Mouse (Mus musculus): ENCODE measurements around the gene Gsc.

Gene Gsc

DNA sequence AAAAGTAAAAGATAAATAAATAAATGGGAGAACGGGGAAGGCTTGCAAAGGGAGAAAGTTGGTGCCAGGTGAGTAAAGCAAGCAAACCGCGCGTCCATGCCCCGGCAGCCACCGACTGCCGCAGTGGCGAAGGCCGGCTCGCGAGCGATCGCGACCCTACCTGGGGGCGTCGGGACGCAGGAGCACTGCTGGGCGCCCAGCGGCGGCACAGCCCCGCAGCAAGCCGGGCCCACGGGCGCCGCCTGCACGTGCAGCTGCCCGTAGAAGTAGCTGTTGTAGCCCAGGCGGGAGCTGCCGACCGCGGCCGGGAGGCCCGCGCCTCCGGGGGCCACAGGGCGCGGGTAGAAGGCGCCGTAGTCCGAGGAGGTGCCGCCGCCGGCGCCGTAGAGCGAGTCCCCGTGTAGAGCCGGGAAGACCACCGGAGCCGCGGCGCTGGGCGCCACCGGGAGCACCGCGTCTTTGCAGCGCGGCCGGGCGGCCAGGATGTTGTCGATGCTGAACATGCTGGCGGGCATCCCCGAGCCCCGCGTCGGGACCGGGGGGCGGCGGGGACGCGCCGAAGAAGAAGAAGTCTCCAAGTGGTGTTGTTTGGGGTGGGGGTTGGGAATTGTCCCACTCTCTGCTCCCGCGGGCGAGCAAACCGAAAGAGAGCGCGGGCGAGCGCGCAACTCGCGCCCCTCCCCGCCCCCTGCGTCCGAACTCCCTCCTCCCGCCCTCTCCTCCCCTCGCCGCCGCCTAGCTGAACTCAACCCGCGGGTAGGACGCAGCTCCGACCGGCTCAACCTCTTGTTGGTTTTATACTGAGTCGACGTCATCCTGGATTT lies at the start of gene Gsc:
Gene Gsc, minus strand, starts transcription at position 730 of the 824 bp plus-strand sequence.
- DNase-seq (ENCODE audit: low spot score in 2 of 2): no peak

DNA sequence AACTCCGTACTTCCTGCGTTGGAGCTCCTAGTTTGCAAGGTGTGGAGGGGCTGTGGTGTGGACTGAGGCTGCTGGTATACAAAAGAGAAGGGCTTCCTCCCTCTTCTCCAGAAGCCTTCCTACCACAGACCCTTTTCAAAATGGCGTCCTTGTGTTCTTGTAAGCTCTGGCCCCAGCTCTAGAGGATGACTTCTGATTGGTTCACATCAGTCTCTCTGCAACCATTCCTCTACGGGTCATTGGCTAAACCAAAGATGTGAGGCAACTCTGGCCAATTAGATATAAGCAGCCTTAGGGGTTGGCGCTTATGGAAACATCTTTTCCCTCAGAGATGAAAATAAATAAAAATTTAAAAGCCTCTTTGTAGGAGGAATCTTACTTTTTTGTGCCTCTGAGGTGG lies 46.6 kb upstream of the Gsc start:
- DNase-seq (ENCODE audit: low spot score in 2 of 2): no peak

DNA sequence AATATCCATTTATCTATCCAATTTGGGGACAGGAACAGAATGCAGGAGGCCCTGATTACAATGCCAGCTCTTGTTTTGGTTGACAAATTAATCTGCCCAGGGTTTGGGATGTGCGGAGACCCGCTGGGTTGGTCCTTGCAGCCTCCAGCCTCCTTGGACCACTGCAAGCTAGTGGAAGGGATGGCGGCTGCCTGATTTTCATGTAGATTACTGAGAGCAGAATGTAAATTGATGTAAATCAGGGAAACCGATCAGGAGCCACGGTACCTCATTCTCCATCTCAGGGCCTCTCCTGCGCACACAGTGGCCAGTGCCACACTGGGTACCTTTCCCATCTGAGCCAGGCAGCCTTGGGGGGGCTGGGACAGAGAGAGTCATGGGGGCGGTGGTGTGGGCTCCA lies 34.8 kb upstream of the Gsc start:
- no peak for DNase-seq (ENCODE audit: low spot score in 2 of 2)

DNA sequence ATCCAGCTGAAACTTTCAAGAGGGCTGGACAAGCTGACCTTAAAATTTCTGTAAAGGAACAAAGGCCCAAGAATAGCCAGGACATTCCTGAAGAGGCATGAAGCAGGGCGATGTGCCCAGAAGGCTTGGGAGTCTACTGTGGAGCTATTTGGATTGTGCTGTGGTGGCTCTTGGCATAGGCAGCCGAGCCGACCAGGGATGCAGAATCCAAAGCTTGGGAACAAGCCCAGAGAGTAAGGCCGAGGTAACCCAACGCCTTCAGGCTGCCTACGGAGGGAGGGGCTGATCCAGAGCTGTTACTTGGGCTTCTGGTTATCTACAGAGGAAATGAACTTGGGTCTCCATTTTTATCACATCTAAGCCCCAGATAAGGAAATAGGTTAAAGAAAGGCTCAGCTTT lies 18.9 kb upstream of the Gsc start:
- DNase-seq (ENCODE audit: low spot score in 2 of 2): no peak

DNA sequence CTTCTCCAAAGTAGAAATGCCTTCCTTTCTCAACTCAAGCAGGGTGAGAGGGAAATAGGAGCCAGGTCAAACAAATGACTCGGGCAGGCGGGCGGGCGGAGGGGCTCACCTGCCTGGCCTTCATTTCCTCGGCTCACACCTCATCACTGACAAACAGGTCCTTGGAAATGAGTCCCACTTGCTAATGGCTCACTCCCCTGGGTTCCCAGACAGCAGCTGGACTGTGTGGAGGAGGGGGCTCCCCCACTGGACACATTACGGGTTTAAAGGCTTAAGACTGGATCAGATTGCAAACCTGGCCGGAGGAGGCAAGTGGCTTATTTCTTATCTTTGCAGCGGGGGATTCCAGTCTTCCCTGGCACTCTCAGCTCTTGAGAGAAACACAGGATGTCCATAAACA lies 13.1 kb upstream of the Gsc start:
- DNase-seq (ENCODE audit: low spot score in 2 of 2): no peak

DNA sequence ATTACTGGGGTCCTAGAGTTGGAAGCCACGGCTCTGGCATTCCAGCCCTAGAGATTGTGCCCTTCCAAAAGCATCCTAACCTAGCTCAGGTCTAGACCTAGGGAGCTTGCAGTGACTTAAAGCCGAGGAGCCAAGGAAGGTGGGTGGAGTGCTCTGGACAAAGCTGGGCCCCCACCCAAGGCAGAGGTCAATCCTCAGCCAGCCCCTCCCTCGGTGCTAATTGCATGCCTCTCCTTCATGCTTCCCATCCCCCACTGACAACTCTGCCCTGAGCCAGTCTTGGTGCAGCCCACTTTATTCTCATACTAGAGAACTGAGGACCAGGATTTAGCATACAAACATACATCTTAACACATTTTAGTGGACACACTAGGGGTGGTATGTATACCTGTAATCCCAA lies 12.0 kb upstream of the Gsc start:
- DNase-seq (ENCODE audit: low spot score in 2 of 2): no peak

DNA sequence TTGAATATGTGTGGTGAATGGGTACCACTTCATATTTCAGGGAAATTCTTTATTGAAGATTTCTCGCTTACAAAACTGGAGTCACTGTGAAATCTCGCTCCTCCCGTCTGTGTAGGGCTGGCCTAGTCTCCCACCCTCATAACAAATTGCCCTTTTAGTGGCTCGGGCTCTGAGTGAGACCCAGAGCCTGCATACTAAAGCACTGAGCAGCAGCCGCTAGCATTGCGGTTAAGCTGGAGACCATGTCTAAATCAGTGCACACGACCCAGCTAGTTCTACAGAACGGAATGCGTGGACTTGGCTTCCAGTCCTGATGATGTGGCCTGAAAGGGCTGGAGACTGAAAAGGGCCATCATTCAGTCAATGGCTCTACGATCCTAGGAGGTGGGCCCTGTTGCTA lies 7.9 kb upstream of the Gsc start:
- DNase-seq (ENCODE audit: low spot score in 2 of 2): no peak

DNA sequence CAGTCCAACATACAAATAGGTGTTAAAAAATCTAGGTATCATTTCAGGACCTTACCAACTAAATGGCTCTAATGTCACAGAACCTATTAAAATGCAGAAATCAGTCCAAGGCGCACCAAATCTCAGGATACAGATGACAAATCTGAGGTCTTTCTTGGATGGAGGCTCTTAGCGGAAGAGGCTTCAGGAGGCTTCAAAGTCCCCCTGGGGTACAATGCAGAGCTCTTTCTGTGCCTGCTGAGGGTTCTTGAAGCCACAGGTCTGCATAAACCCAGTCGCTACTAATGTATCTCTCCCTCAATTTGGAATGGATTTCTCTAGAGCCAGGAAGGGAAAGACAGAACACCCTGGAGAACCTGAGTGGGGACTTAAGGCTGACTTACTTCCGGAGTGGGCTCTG lies 5.1 kb upstream of the Gsc start:
- DNase-seq (ENCODE audit: low spot score in 2 of 2): no peak

DNA sequence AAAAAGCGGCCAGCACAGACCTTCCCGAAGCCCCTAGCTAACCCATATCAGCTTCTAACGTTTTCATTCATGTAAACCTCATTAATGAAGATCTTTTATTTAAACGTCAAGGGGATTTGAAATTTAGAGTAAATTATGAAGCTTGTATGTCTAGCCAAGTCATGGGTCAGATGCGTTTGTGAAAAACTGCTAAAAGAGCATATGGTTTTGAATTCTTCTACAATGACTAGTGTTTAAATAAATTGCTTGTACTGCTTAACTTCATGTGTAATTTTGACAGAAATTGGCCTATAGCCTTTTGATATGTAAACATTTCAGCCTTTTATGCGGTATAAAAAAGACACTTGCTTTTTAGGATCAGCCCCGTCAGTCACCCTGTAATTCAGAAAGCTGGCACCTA lies 4.4 kb upstream of the Gsc start:
- no peak for DNase-seq (ENCODE audit: low spot score in 2 of 2)

DNA sequence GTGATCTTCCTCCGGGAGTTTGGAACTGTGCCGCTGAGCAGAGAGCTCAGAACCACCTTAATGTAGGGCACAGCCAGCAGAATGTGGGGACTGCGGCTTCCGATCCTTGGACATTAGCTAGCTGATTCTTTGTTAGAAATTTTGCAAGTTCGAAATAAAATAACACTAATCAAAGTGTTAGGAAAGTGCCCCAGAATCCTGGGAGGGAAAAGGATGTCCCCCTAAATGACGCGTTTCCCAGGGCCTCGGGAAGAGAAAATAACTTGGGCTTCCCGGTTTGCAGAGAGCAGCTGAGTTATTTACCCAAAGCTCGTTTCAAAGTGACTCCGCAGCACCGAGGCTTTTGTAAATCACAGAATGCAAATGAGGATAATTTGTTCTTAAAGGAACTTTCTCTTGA lies 3.9 kb upstream of the Gsc start:
- DNase-seq (ENCODE audit: low spot score in 2 of 2): no peak

DNA sequence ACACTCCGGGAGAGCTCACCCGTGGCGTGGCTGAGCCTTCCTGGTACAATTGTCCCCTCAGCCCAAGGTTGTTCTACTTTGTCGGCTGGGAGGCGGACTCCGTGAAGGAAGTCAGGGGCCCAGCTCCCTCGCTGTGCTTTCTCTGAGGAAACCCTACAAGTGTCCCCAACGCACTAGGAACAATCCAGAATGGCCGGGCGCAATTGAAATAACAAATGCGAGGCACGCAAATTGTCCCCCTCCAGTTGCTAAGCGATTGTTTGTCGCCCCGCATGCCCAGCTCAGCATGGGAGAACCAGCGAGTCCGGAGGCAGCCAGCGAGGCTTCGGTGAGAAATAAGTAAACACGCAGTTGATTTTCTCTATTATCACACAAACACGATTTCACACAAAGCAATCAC lies 2.8 kb upstream of the Gsc start:
- no peak for DNase-seq (ENCODE audit: low spot score in 2 of 2)

DNA sequence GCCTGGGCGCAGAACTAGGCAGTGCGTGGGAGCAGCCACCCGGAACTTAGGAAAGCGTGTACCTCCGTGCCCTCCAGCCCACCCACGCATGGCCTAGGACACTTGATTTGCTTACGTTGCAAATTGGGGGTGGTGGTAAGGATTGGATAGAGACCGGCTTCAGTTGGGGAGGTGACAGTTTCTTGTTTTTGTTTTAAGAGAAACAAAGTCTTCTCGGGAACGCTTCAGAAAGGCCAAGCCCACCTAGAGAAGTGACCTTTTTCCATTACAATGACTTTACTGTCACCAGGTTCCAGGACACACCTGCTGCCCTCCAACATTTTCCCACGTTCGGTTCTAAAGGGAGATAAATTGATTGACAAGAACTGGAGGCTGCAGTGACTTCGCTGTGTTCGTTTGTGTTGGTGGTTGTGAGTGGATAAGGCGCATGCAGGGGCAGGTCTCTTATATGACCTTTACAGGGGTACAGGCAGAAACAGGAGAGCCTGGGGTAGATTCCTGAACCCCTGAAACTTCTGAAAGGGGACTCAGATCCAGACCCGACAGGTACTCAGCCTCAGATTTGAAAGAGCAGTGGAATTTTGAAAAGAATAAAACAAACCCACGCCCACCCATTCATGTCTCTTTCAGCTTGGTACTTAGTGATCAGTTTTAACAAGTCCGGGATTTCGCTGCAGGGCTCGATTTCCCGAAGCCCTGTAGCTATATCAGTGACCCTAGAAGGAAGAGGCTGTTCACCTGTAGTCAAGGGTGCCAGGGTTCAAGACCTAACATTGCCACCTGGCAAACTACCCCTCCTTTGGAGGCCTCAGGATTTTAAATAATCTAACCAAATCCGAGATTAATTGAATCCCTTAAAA lies 2.0 kb upstream of the Gsc start:
- DNase-seq (ENCODE audit: low spot score in 2 of 2): no peak

DNA sequence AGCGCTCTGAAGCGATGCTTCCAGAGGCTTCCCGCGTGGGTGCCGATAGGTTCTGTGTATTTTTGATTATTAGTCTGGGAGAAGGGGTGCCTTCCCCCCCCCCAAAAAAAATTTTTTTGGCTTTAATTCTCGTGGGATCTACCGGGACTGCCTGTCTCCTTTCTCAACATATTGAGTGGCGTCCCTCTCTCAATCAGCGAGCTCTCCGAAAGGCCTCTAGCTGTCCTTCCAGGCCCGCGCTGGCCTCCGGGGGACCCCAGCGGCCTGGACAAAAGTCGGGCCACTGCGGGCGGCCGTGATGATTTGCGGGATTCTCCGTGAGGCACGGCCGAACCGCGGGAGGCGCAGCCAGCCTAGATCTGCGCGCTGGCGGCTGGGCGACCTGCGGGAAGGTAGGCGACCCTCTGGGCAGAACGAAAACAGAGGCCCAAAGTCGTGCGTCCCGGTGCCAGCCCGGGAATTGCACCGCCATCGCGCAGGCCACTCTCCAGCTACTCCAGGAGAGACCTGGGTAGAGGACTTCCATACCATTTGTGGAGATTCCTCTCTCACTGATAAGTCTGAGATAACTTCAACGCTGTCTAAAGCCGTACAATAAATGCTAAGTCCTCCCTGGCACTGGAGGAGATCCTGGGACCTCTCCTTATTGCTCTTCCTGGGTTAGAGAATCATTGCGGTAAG lies 1.2 kb upstream of the Gsc start:
- DNase-seq (ENCODE audit: low spot score in 2 of 2): no peak

DNA sequence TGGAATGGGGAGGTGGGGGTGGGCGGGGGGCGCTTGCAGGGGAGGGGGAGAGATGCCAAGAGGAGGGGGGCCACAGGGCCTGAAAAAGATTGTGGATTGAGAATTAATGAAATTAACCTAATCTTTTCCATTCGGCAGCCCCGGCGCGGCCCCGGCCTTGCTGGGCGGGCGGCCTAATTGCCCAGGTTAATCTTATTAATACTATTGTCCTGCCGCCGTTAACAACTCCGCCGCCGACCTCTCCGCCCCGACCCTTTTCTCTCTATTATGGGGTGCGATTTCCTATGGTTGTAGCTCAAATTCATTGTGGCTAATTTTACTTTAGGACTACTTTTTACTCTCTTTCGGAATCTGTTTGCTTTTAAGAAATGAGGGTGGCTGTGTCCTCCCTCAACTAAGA lies 362 bp upstream of the Gsc start:
- DNase-seq (ENCODE audit: low spot score in 2 of 2): no peak

DNA sequence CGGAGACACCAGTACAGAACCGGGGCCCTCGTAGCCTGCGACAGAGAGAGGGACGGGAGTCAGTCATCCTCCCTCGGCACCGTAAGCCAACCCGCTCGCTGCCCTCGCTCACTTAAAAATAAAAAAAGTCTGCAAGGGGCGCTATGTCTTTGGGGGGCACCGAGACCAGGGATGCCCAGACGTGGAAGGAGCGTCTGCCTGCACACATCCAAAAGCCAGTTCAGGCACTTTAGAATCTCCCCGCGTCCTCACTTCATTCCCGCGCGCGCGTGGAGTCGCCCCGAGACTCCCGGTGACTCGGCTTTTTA lies 958 bp downstream of the Gsc start:
- DNase-seq (ENCODE audit: low spot score in 2 of 2): no peak

DNA sequence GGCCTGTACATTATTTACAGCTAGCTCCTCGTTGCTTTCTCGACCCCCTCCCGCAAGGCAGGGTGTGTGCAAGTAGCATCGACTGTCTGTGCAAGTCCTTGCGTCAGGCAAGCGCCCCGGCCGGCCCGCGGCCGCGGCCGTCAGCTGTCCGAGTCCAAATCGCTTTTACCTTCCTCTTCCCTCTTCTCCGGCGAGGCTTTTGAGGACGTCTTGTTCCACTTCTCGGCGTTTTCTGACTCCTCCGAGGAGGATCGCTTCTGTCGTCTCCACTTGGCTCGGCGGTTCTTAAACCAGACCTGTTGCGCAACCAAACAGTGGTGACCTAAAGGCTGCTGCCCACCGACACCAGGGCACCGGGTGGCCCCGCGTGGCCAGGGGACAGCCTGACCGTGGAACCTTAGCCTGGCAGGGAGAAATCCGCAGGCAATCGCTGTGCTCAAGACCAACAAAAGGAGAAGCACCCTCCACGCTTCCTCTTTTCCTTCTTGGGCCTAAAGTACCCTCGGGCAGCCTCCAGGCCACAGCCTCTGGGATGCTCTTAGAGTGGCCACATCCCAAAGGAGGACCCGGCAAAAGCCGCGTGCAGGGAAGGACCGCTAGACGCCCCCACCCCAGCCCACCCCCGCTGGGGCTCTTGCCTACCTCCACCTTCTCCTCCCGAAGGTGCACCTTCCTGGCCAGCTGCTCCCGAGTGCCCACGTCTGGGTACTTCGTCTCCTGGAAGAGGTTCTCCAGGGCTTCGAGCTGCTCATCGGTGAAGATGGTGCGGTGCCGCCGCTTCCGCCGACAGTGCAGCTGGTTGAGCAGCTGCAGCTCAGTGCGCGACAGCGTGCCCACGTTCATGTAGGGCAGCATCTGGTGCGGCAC lies 1.5 kb downstream of the Gsc start:
- DNase-seq (ENCODE audit: low spot score in 2 of 2): no peak

DNA sequence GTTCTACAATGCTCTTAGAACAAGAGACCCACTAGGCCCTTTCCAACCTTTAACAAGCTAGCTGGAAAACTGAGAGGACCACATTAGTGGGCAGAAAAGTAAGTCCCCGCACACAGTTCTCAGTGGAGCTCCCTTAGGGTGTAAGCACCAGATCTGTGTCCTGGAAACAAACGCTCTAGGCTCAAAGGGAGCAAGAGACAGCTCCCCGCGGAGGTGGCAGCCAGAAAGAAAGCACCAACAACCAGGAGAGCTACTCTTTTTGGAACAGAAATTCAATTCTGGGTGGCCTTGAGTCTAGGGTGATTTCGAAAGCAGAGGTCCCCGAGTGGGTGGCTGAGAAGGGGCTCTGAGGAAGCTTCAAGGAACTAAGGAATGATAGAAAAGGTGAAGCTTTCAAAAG lies 2.5 kb downstream of the Gsc start:
- no peak for DNase-seq (ENCODE audit: low spot score in 2 of 2)

DNA sequence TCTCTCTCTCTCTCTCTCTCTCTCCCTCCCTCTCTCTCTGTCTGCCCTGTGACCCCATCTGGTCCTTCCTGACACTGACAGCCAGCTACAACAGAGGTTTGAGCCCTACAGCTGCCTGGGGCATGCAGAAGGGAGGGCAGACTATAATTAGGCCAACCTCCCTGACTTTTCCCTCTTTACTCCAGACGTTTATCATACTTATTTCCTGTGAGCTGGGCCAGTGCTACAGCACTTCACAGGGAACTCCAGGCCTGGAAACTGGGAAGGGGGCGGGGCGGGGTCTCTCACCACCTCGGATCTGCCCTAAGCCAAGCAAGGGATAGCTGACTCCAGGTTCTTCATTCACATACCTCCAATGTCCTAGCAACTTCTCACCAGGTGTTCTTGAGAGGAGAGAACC lies 4.3 kb downstream of the Gsc start:
- no peak for DNase-seq (ENCODE audit: low spot score in 2 of 2)

DNA sequence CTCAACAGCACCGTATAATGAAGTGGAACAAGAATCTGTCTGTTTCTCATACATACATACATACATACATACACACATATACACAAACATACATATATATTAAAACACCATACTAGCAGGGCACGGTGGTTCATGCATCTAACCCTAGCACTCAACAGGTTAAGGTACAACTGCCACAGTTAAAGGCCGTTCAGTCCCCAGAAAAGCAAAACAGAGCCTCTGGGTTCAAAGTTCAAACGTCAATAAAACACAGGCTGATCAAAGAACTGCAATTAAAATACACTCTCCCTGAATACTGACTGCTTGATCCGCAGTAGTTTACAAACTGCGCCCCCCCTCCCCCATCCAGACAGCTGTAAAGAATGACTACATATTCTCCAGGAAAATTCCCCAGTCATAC lies 5.8 kb downstream of the Gsc start:
- DNase-seq (ENCODE audit: low spot score in 2 of 2): no peak

DNA sequence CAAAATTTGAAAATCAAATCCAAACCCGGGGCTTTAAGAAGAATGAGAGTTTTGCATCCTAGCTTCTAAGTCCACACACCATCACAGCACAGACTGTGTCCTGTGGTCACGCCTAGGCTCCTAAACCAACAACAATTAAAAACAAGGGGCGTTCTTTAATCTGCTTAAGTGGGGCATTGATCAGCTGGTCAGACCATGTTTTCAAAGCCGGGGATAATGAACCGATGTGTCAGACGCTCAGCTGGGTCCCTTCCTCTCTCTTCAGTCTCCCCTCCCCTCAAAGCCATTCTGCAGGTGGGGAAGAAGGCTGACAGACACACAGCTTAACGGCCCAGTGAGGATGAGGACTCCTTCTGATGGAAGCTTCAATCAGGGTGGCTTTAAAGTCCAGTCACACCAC lies 6.2 kb downstream of the Gsc start:
- DNase-seq (ENCODE audit: low spot score in 2 of 2): no peak

DNA sequence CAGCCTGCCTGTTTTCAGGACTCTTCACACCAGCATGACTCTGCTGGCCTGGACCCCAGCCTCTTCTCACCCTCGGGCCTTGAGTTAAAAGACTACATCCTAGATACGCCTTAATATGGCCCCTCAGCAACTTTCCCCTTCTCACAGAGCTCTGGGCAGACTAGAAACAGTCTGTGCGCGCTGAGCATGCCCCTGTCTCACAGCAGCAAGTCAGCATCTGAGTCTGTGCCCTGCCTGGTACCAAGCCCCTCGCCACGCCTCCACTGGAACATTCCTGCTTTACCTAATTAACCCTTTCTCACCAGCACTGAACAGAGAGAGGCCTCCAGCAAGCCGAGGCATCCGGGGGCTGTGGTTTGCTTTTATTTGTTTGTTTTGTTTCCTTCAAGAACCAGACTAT lies 11.8 kb downstream of the Gsc start:
- no peak for DNase-seq (ENCODE audit: low spot score in 2 of 2)

DNA sequence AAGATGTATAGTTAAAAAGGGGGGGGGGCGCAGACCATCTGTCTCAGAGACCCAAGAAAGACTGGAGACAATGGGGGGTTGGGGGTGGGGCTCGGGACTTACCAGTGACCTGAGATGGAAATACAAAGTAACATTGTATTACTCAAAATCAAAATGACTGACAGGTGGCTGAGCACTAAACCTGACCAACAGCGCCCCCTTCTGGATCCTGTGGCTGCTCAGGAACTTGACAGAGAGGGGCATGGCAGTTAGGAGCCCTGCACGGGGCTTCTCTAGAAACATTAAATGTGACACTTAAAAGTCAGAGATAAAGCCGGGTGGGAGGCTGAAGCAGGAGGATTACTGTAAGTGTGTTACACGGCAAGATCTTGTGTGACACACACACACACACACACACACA lies 13.8 kb downstream of the Gsc start:
- no peak for DNase-seq (ENCODE audit: low spot score in 2 of 2)

Measured in frontal cortex, postnatal 25 days (tissue).